Mouse (Mus musculus): ENCODE results near the gene Glb1. TPM values are rescaled to one million over a fixed set of nuclear protein-coding genes. Genes with fewer than 3 reads are reported as not detected.

Glb1 gene
- total RNA-seq, 2 experiments from 2014 or later = 21.9 to 22.1 TPM

- TF ChIP-seq CTCF (conservative IDR thresholded peaks at IDR 0.05) = no peak
- no peak for DNase-seq (ENCODE audit: low spot score in 2 of 2)
- Histone ChIP-seq H3K4me3 (no peak overlapping the region), H3K27ac (no peak overlapping the region)
Measured at GRCm38 (mm10) chr9:114428103-114428834, 27.4 kb downstream of the Glb1 start.

- Histone ChIP-seq H3K27ac (no peak overlapping the region), H3K4me3 (no peak overlapping the region)
- no peak for DNase-seq (ENCODE audit: low spot score in 2 of 2)
- TF ChIP-seq CTCF (conservative IDR thresholded peaks at IDR 0.05) = no peak
Measured at GRCm38 (mm10) chr9:114435668-114436067, 34.8 kb downstream of the Glb1 start.

- TF ChIP-seq CTCF (conservative IDR thresholded peaks at IDR 0.05) = no peak
- DNase-seq (ENCODE audit: low spot score in 2 of 2) = no peak
- Histone ChIP-seq H3K27ac (no peak overlapping the region), H3K4me3 (no peak overlapping the region)
Measured at GRCm38 (mm10) chr9:114440548-114440947, 39.7 kb downstream of the Glb1 start.

GRCm38 (mm10) chr9:114442225-114442624 lies 41.3 kb downstream of the Glb1 start:
- no peak for TF ChIP-seq CTCF (conservative IDR thresholded peaks at IDR 0.05)
- H3K27ac ChIP-seq = no peak overlapping the region
- H3K4me3 ChIP-seq = no peak overlapping the region
- no peak for DNase-seq (ENCODE audit: low spot score in 2 of 2)

- H3K27ac ChIP-seq = no peak overlapping the region
- TF ChIP-seq CTCF (conservative IDR thresholded peaks at IDR 0.05) = no peak
- DNase-seq (ENCODE audit: low spot score in 2 of 2) = no peak
- H3K4me3 ChIP-seq = no peak overlapping the region
Measured at GRCm38 (mm10) chr9:114442893-114443292, 42.0 kb downstream of the Glb1 start.

- Histone ChIP-seq H3K27ac (no peak overlapping the region), H3K4me3 (no peak overlapping the region)
- DNase-seq (ENCODE audit: low spot score in 2 of 2) = no peak
- no peak for TF ChIP-seq CTCF (conservative IDR thresholded peaks at IDR 0.05)
Measured at GRCm38 (mm10) chr9:114443351-114443750, 42.5 kb downstream of the Glb1 start.

GRCm38 (mm10) chr9:114446887-114447286 lies 46.0 kb downstream of the Glb1 start:
- TF ChIP-seq CTCF (conservative IDR thresholded peaks at IDR 0.05) = no peak
- no peak for DNase-seq (ENCODE audit: low spot score in 2 of 2)
- no peak overlapping the region for H3K27ac ChIP-seq
- no peak overlapping the region for H3K4me3 ChIP-seq

- no peak for DNase-seq (ENCODE audit: low spot score in 2 of 2)
- Histone ChIP-seq H3K27ac (no peak overlapping the region), H3K4me3 (no peak overlapping the region)
- no peak for TF ChIP-seq CTCF (conservative IDR thresholded peaks at IDR 0.05)
Measured at GRCm38 (mm10) chr9:114448700-114449099, 47.8 kb downstream of the Glb1 start.

GRCm38 (mm10) chr9:114449120-114449754 lies 48.4 kb downstream of the Glb1 start:
- DNase-seq (ENCODE audit: low spot score in 2 of 2) = no peak
- H3K27ac ChIP-seq = no peak overlapping the region
- H3K4me3 ChIP-seq = no peak overlapping the region
- TF ChIP-seq CTCF (conservative IDR thresholded peaks at IDR 0.05) = no peak

GRCm38 (mm10) chr9:114451615-114452014 lies 50.7 kb downstream of the Glb1 start:
- DNase-seq (ENCODE audit: low spot score in 2 of 2) = no peak

GRCm38 (mm10) chr9:114452418-114452817 lies 51.5 kb downstream of the Glb1 start:
- no peak overlapping the region for H3K4me3 ChIP-seq
- no peak for DNase-seq (ENCODE audit: low spot score in 2 of 2)
- no peak for TF ChIP-seq CTCF (conservative IDR thresholded peaks at IDR 0.05)

More at GRCm38 (mm10) chr9:114451615-114452014, 50.7 kb downstream of the Glb1 start:
- Histone ChIP-seq H3K4me3 (no peak overlapping the region), H3K27ac (no peak overlapping the region)
- TF ChIP-seq CTCF (conservative IDR thresholded peaks at IDR 0.05) = no peak

GRCm38 (mm10) chr9:114455420-114455819 lies 54.5 kb downstream of the Glb1 start:
- Histone ChIP-seq H3K4me3 (no peak overlapping the region), H3K27ac (no peak overlapping the region)
- TF ChIP-seq CTCF (conservative IDR thresholded peaks at IDR 0.05) = no peak
- no peak for DNase-seq (ENCODE audit: low spot score in 2 of 2)

More at GRCm38 (mm10) chr9:114452418-114452817, 51.5 kb downstream of the Glb1 start:
- no peak overlapping the region for H3K27ac ChIP-seq

- TF ChIP-seq CTCF (conservative IDR thresholded peaks at IDR 0.05) = no peak
- Histone ChIP-seq H3K4me3 (no peak overlapping the region), H3K27ac (no peak overlapping the region)
- no peak for DNase-seq (ENCODE audit: low spot score in 2 of 2)
Measured at GRCm38 (mm10) chr9:114458436-114458835, 57.6 kb downstream of the Glb1 start.

- DNase-seq (ENCODE audit: low spot score in 2 of 2) = no peak
- no peak overlapping the region for H3K27ac ChIP-seq
- H3K4me3 ChIP-seq = no peak overlapping the region
- no peak for TF ChIP-seq CTCF (conservative IDR thresholded peaks at IDR 0.05)
Measured at GRCm38 (mm10) chr9:114462569-114462968, 61.7 kb downstream of the Glb1 start.
